7 mouse cellular contexts compared by ENCODE assay signal in genomic region chr1:165707241-165707639, GRCm38 (mm10). TPM values are rescaled to one million over a fixed set of nuclear protein-coding genes. Genes with fewer than 3 reads are reported as not detected.
A peak's percentile ranks its signal among the peaks of the same experiment; 100 is the strongest.
DNase-seq lines count a peak whose midpoint lies in the region; ATAC-seq and TF ChIP-seq lines count a peak whose summit lies in the region.

No protein-coding gene starts in this region.

- no peak for TF ChIP-seq EP300 in liver, postnatal 0 days (IDR thresholded peaks at IDR 0.05; ENCODE audit: low read depth)

- no peaks in the 10 kb centered on the region for H3K36me3 ChIP-seq in heart, embryonic 15.5 days
- no peaks in the 10 kb centered on the region for H3K36me3 ChIP-seq in liver, postnatal 0 days (replicated peaks; ENCODE audit: insufficient read depth, low read length)

- WGBS in heart, embryonic 15.5 days: 5% methylated on average over 10 of the region's 10 CpGs
- 9% methylated on average over 10 of the region's 10 CpGs for WGBS in liver, postnatal 0 days (ENCODE audit: insufficient replicate concordance)

- ATAC-seq in heart, embryonic 15.5 days (replicated peaks; ENCODE audit: insufficient number of reproducible peaks, insufficient read depth, low FRiP score, low read depth): no peak
- ATAC-seq in liver, postnatal 0 days: no peak
- ATAC-seq in monocyte, adult 5-6 weeks (replicated peaks; ENCODE audit: insufficient number of reproducible peaks, low FRiP score, low TSS enrichment, poor library complexity, severe bottlenecking): no peak

- H3K27ac ChIP-seq in heart, embryonic 15.5 days: peak overlapping the region; percentile 95
- H3K27ac ChIP-seq in liver, postnatal 0 days (ENCODE audit: low read depth): peak overlapping the region; percentile 91

- no peak for TF ChIP-seq CTCF in liver, postnatal 0 days (IDR thresholded peaks at IDR 0.05; ENCODE audit: low read depth)

- H3K4me3 ChIP-seq in heart, embryonic 15.5 days: peak overlapping the region; percentile 93
- H3K4me3 ChIP-seq in liver, postnatal 0 days (ENCODE audit: low read depth, low read length): peak overlapping the region; percentile 77

- no peaks in the 10 kb centered on the region for H3K9me3 ChIP-seq in heart, embryonic 15.5 days (replicated peaks)
- H3K9me3 ChIP-seq in liver, postnatal 0 days (ENCODE audit: low read length): no peaks in the 10 kb centered on the region

- peak overlapping the region; percentile 91 for H3K9ac ChIP-seq in heart, embryonic 15.5 days
- H3K9ac ChIP-seq in liver, postnatal 0 days (replicated peaks): peak overlapping the region; percentile 83

- H3K27me3 ChIP-seq in heart, embryonic 15.5 days: no peaks in the 10 kb centered on the region
- peaks cover 4% of the 10 kb centered on the region; the same call in 1 of the 2 replicates for H3K27me3 ChIP-seq in liver, postnatal 0 days (ENCODE audit: insufficient read depth, low read length)

- peaks cover 61% of the 10 kb centered on the region for H3K4me1 ChIP-seq in heart, embryonic 15.5 days (replicated peaks)
- H3K4me1 ChIP-seq in liver, postnatal 0 days (ENCODE audit: insufficient read depth): peaks cover 45% of the 10 kb centered on the region

- peak overlapping the region; percentile 68 for H3K4me2 ChIP-seq in heart, embryonic 15.5 days
- peak overlapping the region; percentile 79 for H3K4me2 ChIP-seq in liver, postnatal 0 days (ENCODE audit: low read depth, low read length)

- DNase-seq in A20 (ENCODE audit: low read depth, low spot score): peak; percentile 58
- peak; percentile 41 for DNase-seq in CD4-positive helper T cell, adult 2 months (ENCODE audit: low read depth, low spot score)
- DNase-seq in liver, postnatal 0 days: peak; percentile 38
- no peak for DNase-seq in ovary, postnatal 36 days (ENCODE audit: low spot score)
- DNase-seq in urinary bladder, postnatal 10 days (ENCODE audit: low spot score): no peak

RNA-seq across cellular contexts. Expression of gene Rcsd1, which starts 2.3 kb away (rescaled TPM):
- 90.4 and 98.4 TPM in 2 replicates for polyA plus RNA-seq in heart, embryonic 15.5 days (2015; fragmentation: Nextera tagmentation; extraction: Ambion mirVana)
- polyA plus RNA-seq in liver, postnatal 0 days (2015; fragmentation: Nextera tagmentation; extraction: Ambion mirVana): 14.6 and 15.0 TPM in 2 replicates
- 85.7 to 143 TPM (median 87.9 TPM) in 3 replicates for total RNA-seq in monocyte, adult 5-6 weeks (2017)

RNA-seq across cellular contexts. Expression of gene Creg1, which starts 56.3 kb away (rescaled TPM):
- 69.9 and 75.6 TPM in 2 replicates for polyA plus RNA-seq in heart, embryonic 15.5 days (2015; fragmentation: Nextera tagmentation; extraction: Ambion mirVana)
- 289 and 305 TPM in 2 replicates for polyA plus RNA-seq in liver, postnatal 0 days (2015; fragmentation: Nextera tagmentation; extraction: Ambion mirVana)
- 97.4 to 180 TPM (median 175 TPM) in 3 replicates for total RNA-seq in monocyte, adult 5-6 weeks (2017)

Comparison
In these comparisons a context has a peak if more than half of its experiments do, and no peak if none do; other contexts are left out.
1. DNase-seq: peak in A20 (single experiment), CD4-positive helper T cell, adult 2 months (single experiment) and liver, postnatal 0 days (single experiment); none in ovary, postnatal 36 days (single experiment) and urinary bladder, postnatal 10 days (single experiment).